Mouse (Mus musculus): ENCODE results near the gene Macrod2.
A peak's percentile ranks its signal among the peaks of the same experiment; 100 is the strongest.

The Macrod2 gene

DNA sequence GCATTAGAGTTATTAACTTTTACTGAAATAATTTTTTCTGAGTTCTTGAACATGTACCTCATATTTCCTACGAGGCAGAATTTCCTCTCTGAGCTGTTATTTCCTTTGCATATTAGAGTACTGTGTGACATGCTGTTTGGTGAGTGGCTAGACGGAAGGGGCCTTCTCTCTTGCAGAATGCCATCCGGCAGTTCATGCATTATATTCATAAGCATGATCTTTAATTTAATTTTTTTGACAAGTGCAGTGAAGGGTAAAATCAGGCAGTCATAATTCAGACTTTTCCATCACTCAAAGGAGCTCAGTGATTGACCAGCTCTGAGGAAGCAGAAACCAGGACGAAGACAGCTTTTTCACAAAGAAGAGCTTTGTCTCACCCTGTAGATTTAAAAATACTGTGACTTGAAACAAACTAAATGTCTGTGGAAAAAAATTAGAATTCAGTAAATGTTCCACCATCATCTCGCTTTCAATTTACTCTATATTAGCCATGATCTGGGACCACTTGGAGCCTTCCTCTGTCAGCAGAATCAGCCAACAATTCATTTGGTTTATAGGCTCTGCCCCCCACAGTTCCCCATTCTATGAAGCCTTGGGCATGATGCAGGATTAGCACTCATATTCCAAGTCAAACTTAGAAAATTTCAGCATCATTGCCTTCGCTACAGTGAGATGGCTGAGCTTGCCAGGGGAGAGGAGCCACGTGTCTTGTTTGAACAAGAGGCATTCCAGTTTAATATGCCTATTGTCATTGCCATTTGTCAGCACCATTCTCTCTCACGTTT is 1827.2 kb downstream of the Macrod2 start:
- no peak for DNase-seq (ENCODE audit: low spot score in 2 of 2)

DNA sequence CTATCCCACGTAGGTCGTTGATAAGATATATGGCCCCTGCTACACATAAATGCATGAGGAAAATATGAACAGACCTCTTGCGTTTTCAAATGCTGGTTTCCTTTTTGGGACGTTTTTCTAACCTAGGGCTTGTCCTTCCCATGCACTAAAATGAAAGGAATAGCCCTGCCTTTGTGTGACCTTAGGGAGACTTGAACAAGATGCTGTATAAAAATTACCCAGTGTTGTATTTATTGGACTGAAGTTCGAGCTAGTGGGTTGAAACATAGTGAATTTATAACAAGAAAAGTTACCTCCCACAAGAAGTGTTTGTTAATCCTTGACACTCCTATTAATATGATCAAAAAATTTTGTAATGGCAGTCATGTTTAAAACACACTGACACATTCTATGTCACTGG is 1827.8 kb downstream of the Macrod2 start:
- no peak for DNase-seq (ENCODE audit: low spot score in 2 of 2)

GRCm38 (mm10) chr2:142230985-142231549 is 1836.0 kb downstream of the Macrod2 start:
- DNase-seq (ENCODE audit: low spot score in 2 of 2): no peak

- DNase-seq (ENCODE audit: low spot score in 2 of 2): no peak
Measured at GRCm38 (mm10) chr2:142232828-142233227, 1837.7 kb downstream of the Macrod2 start.

- DNase-seq (ENCODE audit: low spot score in 2 of 2): no peak
Measured at GRCm38 (mm10) chr2:142243483-142243882, 1848.4 kb downstream of the Macrod2 start.

- DNase-seq (ENCODE audit: low spot score in 2 of 2): no peak
Measured at GRCm38 (mm10) chr2:142250383-142250782, 1855.3 kb downstream of the Macrod2 start.

DNA sequence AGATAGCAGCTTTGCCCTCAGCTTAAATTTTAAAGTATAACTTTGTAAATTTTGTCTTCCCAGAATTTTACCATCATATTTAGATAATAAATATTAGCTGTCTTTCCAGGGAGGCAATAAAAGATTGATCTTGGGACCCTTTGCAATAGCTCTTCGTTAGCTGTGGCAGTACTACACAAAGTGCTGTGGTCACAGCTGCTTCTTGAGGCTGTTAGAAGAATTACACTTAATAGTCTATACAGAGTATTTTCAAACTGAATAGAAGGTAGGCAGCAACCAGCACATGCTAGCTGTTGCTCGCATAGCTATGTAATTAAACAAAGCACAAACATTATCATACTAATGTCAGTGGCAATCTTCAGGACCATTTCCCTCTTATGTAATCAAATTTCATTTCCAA is 1856.4 kb downstream of the Macrod2 start:
- no peak for DNase-seq (ENCODE audit: low spot score in 2 of 2)

GRCm38 (mm10) chr2:142253913-142254312 is 1858.8 kb downstream of the Macrod2 start:
- DNase-seq (ENCODE audit: low spot score in 2 of 2): peak in 1 of 2 experiments; percentile 30

- DNase-seq (ENCODE audit: low spot score in 2 of 2): no peak
Measured at GRCm38 (mm10) chr2:142254566-142254965, 1859.5 kb downstream of the Macrod2 start.

GRCm38 (mm10) chr2:142257501-142257900 is 1862.4 kb downstream of the Macrod2 start:
- no peak for DNase-seq (ENCODE audit: low spot score in 2 of 2)

- no peak for DNase-seq (ENCODE audit: low spot score in 2 of 2)
Measured at GRCm38 (mm10) chr2:142261046-142261445, 1865.9 kb downstream of the Macrod2 start.

DNA sequence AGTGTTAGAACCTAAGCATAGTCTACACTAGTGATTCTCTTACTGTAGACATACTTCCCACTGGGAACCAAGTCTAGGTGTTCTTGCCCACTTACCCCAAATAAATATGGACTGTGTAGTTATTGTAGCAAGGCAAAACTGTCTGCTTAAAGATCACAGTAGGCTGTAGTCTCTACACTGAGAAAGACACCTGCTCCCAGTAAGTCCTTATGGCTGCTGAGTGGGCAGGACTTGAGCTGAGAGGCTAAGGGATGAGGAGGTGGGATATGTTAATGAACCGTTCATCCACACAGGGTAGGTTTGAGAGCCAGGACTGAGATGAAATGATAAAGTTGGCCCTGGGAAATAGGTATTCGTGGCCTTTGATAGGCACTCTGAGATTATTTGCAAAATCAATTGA is 1869.6 kb downstream of the Macrod2 start:
- DNase-seq (ENCODE audit: low spot score in 2 of 2): no peak

GRCm38 (mm10) chr2:142267836-142268235 is 1872.7 kb downstream of the Macrod2 start:
- DNase-seq (ENCODE audit: low spot score in 2 of 2): no peak

- no peak for DNase-seq (ENCODE audit: low spot score in 2 of 2)
Measured at GRCm38 (mm10) chr2:142286761-142287160, 1891.7 kb downstream of the Macrod2 start.

- DNase-seq (ENCODE audit: low spot score in 2 of 2): no peak
Measured at GRCm38 (mm10) chr2:142294831-142295230, 1899.7 kb downstream of the Macrod2 start.

- DNase-seq (ENCODE audit: low spot score in 2 of 2): no peak
Measured at GRCm38 (mm10) chr2:142303098-142303911, 1908.2 kb downstream of the Macrod2 start.

DNA sequence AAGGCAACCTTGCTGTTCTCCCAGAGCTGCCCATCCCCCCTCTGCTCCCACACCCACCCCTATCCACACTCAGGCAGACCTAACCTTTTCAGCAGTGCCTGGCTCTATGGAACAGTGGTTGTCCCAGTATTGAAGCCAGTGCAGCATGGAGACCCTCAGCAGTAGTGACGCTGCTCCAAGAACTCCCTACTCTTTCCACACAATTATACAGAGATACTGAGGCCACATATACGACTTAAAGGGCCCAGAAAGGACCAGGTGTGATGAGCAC is 1908.7 kb downstream of the Macrod2 start:
- DNase-seq (ENCODE audit: low spot score in 2 of 2): no peak

GRCm38 (mm10) chr2:142323158-142323557 is 1928.0 kb downstream of the Macrod2 start:
- no peak for DNase-seq (ENCODE audit: low spot score in 2 of 2)

GRCm38 (mm10) chr2:142326737-142327136 is 1931.6 kb downstream of the Macrod2 start:
- DNase-seq (ENCODE audit: low spot score in 2 of 2): no peak

DNA sequence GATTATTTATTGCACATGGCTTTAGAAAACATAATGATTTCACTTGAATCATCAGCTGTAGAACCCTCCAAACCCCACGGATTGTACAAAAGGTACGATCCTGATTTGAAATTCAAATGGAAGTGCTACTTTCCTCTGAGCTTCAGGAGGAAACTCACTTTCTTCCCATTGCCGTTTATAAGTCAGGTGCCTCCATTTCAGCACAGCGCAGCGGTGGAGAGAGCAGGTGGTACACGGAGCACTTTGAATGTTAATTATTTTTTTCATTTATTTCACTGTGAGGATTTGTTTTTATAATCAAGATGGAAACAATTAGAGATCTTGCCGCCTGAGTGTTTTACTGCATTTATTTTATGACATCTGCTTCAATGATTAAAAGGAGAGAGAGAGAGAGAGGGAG is 1934.7 kb downstream of the Macrod2 start:
- DNase-seq (ENCODE audit: low spot score in 2 of 2): no peak

DNA sequence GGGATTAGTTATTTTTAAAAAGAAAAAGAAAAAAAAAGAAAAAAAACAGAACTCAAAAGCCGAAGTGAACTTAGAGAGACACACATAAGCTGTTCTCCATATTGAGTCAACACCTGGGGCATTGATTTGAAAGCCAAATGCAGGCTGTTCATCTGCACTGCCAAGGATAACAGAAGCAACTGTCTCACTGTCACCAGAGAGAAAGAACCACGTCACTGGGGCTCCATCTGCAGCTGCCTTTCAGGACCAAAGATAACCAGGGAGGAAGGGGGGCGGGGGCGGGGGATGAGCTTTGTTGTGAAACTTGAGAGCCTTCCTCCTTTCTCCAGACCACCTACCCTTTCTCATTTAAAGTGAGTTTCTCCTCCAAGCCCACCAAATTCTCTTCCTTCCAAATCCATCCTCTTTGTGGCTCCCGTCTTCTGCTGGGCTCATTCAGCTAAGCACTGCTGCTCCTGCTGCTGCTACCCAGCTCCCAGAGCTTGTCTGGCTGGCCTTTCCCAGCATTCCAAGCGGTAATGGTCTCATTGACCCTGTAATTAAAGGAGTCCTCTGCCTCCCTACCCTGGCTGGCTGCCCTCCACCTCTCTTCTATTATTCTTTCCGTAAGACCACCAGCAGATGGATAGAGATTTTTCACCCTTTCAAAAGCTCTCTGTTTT is 1939.5 kb downstream of the Macrod2 start:
- DNase-seq (ENCODE audit: low spot score in 2 of 2): no peak
